Mouse (Mus musculus) adrenal gland, postnatal 10 days (tissue): ENCODE measurements around the gene Zfp658. TPM values are rescaled to one million over a fixed set of nuclear protein-coding genes. Genes with fewer than 3 reads are reported as not detected.

Experiments
- DNase-seq: peaks from one replicate; pipeline ENCODE4 v3.0.0; 2021; ENCODE audit warnings: mixed read lengths
- long read RNA-seq, 2 experiments: library from polyadenylated mRNA; stranded (forward); transcript quantifications; one replicate each; pipeline ENCODE4 v2.0.0; 2021
- total RNA-seq, 2 experiments: library from RNA; stranded (reverse); gene quantifications; 2 replicates each; pipeline ENCODE4 v1.2.3; 2021

The Zfp658 gene
- 1 to 10 TPM; 1.9 to 2.5 TPM for total RNA-seq
- long read RNA-seq, experiment 1, partial matches to known transcripts = 1 of 2 reads
- long read RNA-seq, experiment 1, other reads (novel, unspliced or antisense) = 1 of 2 reads
- long read RNA-seq, experiment 2, partial matches to known transcripts = 0 of 2 reads
- long read RNA-seq, experiment 2, other reads (novel, unspliced or antisense) = 0 of 2 reads

- DNase-seq = peak; percentile 88
These were observed at the start of gene Zfp658 for GRCm38 (mm10) chr7:43562006-43562633. Gene Zfp658 (plus strand): TSS chr7:43562256.

- DNase-seq = no peak
These were observed 49.5 kb upstream of the Zfp658 start for GRCm38 (mm10) chr7:43512519-43512918.

GRCm38 (mm10) chr7:43515076-43515475 lies 47.0 kb upstream of the Zfp658 start:
- DNase-seq = no peak

- DNase-seq = no peak
These were observed 43.7 kb upstream of the Zfp658 start for GRCm38 (mm10) chr7:43518341-43518740.

- no peak for DNase-seq
These were observed 39.3 kb upstream of the Zfp658 start for GRCm38 (mm10) chr7:43522776-43523175.

- DNase-seq = no peak
These were observed 36.7 kb upstream of the Zfp658 start for GRCm38 (mm10) chr7:43525313-43525712.

- no peak for DNase-seq
These were observed 31.8 kb upstream of the Zfp658 start for GRCm38 (mm10) chr7:43530216-43530785.

GRCm38 (mm10) chr7:43532936-43533505 lies 29.0 kb upstream of the Zfp658 start:
- DNase-seq = no peak

GRCm38 (mm10) chr7:43538524-43538923 lies 23.5 kb upstream of the Zfp658 start:
- no peak for DNase-seq

GRCm38 (mm10) chr7:43544225-43544977 lies 17.7 kb upstream of the Zfp658 start, which contains the start of gene Cd33:
Gene Cd33 (minus strand): TSS chr7:43544428.
- DNase-seq = no peak

- DNase-seq = no peak
These were observed 16.2 kb upstream of the Zfp658 start for GRCm38 (mm10) chr7:43545656-43546545.

- DNase-seq = no peak
These were observed 14.4 kb upstream of the Zfp658 start for GRCm38 (mm10) chr7:43547666-43548065.

- DNase-seq = no peak
These were observed 13.8 kb upstream of the Zfp658 start for GRCm38 (mm10) chr7:43548206-43548605.

GRCm38 (mm10) chr7:43553153-43553552 lies 8.9 kb upstream of the Zfp658 start:
- DNase-seq = no peak

- DNase-seq = peak; percentile 13
These were observed 7.5 kb upstream of the Zfp658 start for GRCm38 (mm10) chr7:43554550-43554949.

GRCm38 (mm10) chr7:43555351-43555750 lies 6.7 kb upstream of the Zfp658 start:
- no peak for DNase-seq

- DNase-seq = no peak
These were observed 5.2 kb upstream of the Zfp658 start for GRCm38 (mm10) chr7:43556901-43557300.

GRCm38 (mm10) chr7:43562651-43563070 lies 605 bp downstream of the Zfp658 start:
- no peak for DNase-seq

GRCm38 (mm10) chr7:43563300-43563699 lies 1.2 kb downstream of the Zfp658 start:
- DNase-seq = no peak

- no peak for DNase-seq
These were observed 9.2 kb downstream of the Zfp658 start for GRCm38 (mm10) chr7:43571216-43571615.

- DNase-seq = peak; percentile 92
These were observed 17.6 kb downstream of the Zfp658 start, which contains the start of gene Zfp719 for GRCm38 (mm10) chr7:43579440-43580171. Gene Zfp719 (plus strand): TSS chr7:43579610.
